Mouse (Mus musculus): ENCODE results near the gene Kif15. TPM values are rescaled to one million over a fixed set of nuclear protein-coding genes. Genes with fewer than 3 reads are reported as not detected.
A peak's percentile ranks its signal among the peaks of the same experiment; 100 is the strongest.

Kif15 gene
- polyA plus RNA-seq (2014; fragmentation: Nextera tagmentation; extraction: Ambion mirVana): 61.6 and 67.8 TPM in 2 replicates

- Histone ChIP-seq H3K9ac (ENCODE audit: low read length) (peak within 1 kb of the TSS; percentile 80), H3K27ac (ENCODE audit: low read depth, low read length) (peak within 1 kb of the TSS; percentile 68)
Measured at GRCm38 (mm10) chr9:122950643-122951475, at the start of gene Kif15, which contains the start of gene 1110059G10Rik. TSS of gene Kif15 (plus strand) at chr9:122951046. TSS of gene 1110059G10Rik (minus strand) at chr9:122951000.

GRCm38 (mm10) chr9:122901047-122901446, 49.8 kb upstream of the Kif15 start:
- WGBS: 90% methylated on average over 2 of the region's 2 CpGs
- H3K27ac ChIP-seq (ENCODE audit: low read depth, low read length): no peak overlapping the region

More at GRCm38 (mm10) chr9:122950643-122951475, at the start of gene Kif15, which contains the start of gene 1110059G10Rik:
- DNase-seq (ENCODE audit: low spot score, missing footprints) (peak; percentile 100), ATAC-seq (ENCODE audit: low FRiP score) (peak; percentile 98)
- Histone ChIP-seq H3K27me3 (ENCODE audit: control insufficient read depth, insufficient read depth, low read length) (no peaks in the 10 kb centered on the region), H3K4me3 (ENCODE audit: low read depth, low read length) (peak within 1 kb of the TSS; percentile 90), H3K9me3 (ENCODE audit: control insufficient read depth, low read length) (no peaks in the 10 kb centered on the region), H3K36me3 (ENCODE audit: control insufficient read depth, insufficient read depth, low read length) (peaks cover 3% of the 10 kb centered on the region; the same call in 1 of the 2 replicates), H3K4me1 (ENCODE audit: control insufficient read depth, insufficient read depth, low read length) (peaks cover 9% of the 10 kb centered on the region), H3K4me2 (peak within 1 kb of the TSS; percentile 58)
- WGBS: under 1% methylated on average over 64 of the region's 64 CpGs

GRCm38 (mm10) chr9:122902717-122903535, 47.9 kb upstream of the Kif15 start:
- peak overlapping the region; percentile 56 for H3K4me2 ChIP-seq
- no peaks in the 10 kb centered on the region for H3K27me3 ChIP-seq (ENCODE audit: control insufficient read depth, insufficient read depth, low read length)
- no peaks in the 10 kb centered on the region for H3K9me3 ChIP-seq (ENCODE audit: control insufficient read depth, low read length)
- peaks cover 4% of the 10 kb centered on the region; the same call in 1 of the 2 replicates for H3K4me1 ChIP-seq (ENCODE audit: control insufficient read depth, insufficient read depth, low read length)
- no peaks in the 10 kb centered on the region for H3K36me3 ChIP-seq (ENCODE audit: control insufficient read depth, insufficient read depth, low read length)
- peak; percentile 99 for ATAC-seq (ENCODE audit: low FRiP score)
- H3K4me3 ChIP-seq (ENCODE audit: low read depth, low read length): peak overlapping the region; percentile 50
- peak; percentile 98 for DNase-seq (ENCODE audit: low spot score, missing footprints)
- peak overlapping the region; percentile 86 for H3K9ac ChIP-seq (ENCODE audit: low read length)
- H3K27ac ChIP-seq (ENCODE audit: low read depth, low read length): no peak overlapping the region; the same call in 1 of the 2 replicates
- 14% methylated on average over 32 of the region's 32 CpGs for WGBS

More at GRCm38 (mm10) chr9:122901047-122901446, 49.8 kb upstream of the Kif15 start:
- Histone ChIP-seq H3K4me2 (no peak overlapping the region), H3K4me3 (ENCODE audit: low read depth, low read length) (no peak overlapping the region), H3K9me3 (ENCODE audit: control insufficient read depth, low read length) (peaks cover under 1% of the 10 kb centered on the region; the same call in 1 of the 2 replicates), H3K27me3 (ENCODE audit: control insufficient read depth, insufficient read depth, low read length) (no peaks in the 10 kb centered on the region), H3K36me3 (ENCODE audit: control insufficient read depth, insufficient read depth, low read length) (no peaks in the 10 kb centered on the region), H3K4me1 (ENCODE audit: control insufficient read depth, insufficient read depth, low read length) (peaks cover 4% of the 10 kb centered on the region; the same call in 1 of the 2 replicates), H3K9ac (ENCODE audit: low read length) (no peak overlapping the region)
- ATAC-seq (ENCODE audit: low FRiP score): no peak
- DNase-seq (ENCODE audit: low spot score, missing footprints): no peak

GRCm38 (mm10) chr9:122922436-122922835, 28.4 kb upstream of the Kif15 start:
- no peak overlapping the region for H3K27ac ChIP-seq (ENCODE audit: low read depth, low read length)
- DNase-seq (ENCODE audit: low spot score, missing footprints) (peak; percentile 87), ATAC-seq (ENCODE audit: low FRiP score) (peak; percentile 68)
- no peaks in the 10 kb centered on the region for H3K9me3 ChIP-seq (ENCODE audit: control insufficient read depth, low read length)
- no peaks in the 10 kb centered on the region for H3K27me3 ChIP-seq (ENCODE audit: control insufficient read depth, insufficient read depth, low read length)
- 19% methylated on average over 3 of the region's 3 CpGs for WGBS
- H3K4me1 ChIP-seq (ENCODE audit: control insufficient read depth, insufficient read depth, low read length): peaks cover 4% of the 10 kb centered on the region; the same call in 1 of the 2 replicates
- peaks cover 17% of the 10 kb centered on the region for H3K36me3 ChIP-seq (ENCODE audit: control insufficient read depth, insufficient read depth, low read length)
- H3K4me3 ChIP-seq (ENCODE audit: low read depth, low read length): peak overlapping the region; percentile 80
- H3K4me2 ChIP-seq: peak overlapping the region; percentile 60; the same call in 1 of the 2 replicates
- H3K9ac ChIP-seq (ENCODE audit: low read length): peak overlapping the region; percentile 98; the same call in 1 of the 2 replicates

- Histone ChIP-seq H3K9ac (ENCODE audit: low read length) (peak within 1 kb of the TSS; percentile 98), H3K4me1 (ENCODE audit: control insufficient read depth, insufficient read depth, low read length) (peaks cover 4% of the 10 kb centered on the region; the same call in 1 of the 2 replicates), H3K27me3 (ENCODE audit: control insufficient read depth, insufficient read depth, low read length) (no peaks in the 10 kb centered on the region), H3K4me3 (ENCODE audit: low read depth, low read length) (peak within 1 kb of the TSS; percentile 80), H3K27ac (ENCODE audit: low read depth, low read length) (peak within 1 kb of the TSS; percentile 71; the same call in 1 of the 2 replicates), H3K9me3 (ENCODE audit: control insufficient read depth, low read length) (no peaks in the 10 kb centered on the region), H3K4me2 (peak within 1 kb of the TSS; percentile 60), H3K36me3 (ENCODE audit: control insufficient read depth, insufficient read depth, low read length) (peaks cover 22% of the 10 kb centered on the region)
- ATAC-seq (ENCODE audit: low FRiP score): peak; percentile 100
- peak; percentile 98 for DNase-seq (ENCODE audit: low spot score, missing footprints)
- under 1% methylated on average over 41 of the region's 43 CpGs for WGBS
Measured at GRCm38 (mm10) chr9:122922936-122923381, 27.9 kb upstream of the Kif15 start, which contains the start of gene Zfp105. TSS of gene Zfp105 (plus strand) at chr9:122923072.

- no peak overlapping the region for H3K4me3 ChIP-seq (ENCODE audit: low read depth, low read length)
- no peaks in the 10 kb centered on the region for H3K27me3 ChIP-seq (ENCODE audit: control insufficient read depth, insufficient read depth, low read length)
- H3K27ac ChIP-seq (ENCODE audit: low read depth, low read length): no peak overlapping the region
- ATAC-seq (ENCODE audit: low FRiP score) (no peak), DNase-seq (ENCODE audit: low spot score, missing footprints) (no peak)
- no peak overlapping the region for H3K4me2 ChIP-seq
- no peaks in the 10 kb centered on the region; the same call in 1 of the 2 replicates for H3K4me1 ChIP-seq (ENCODE audit: control insufficient read depth, insufficient read depth, low read length)
- 97% methylated on average over 3 of the region's 3 CpGs for WGBS
- peaks cover 58% of the 10 kb centered on the region for H3K36me3 ChIP-seq (ENCODE audit: control insufficient read depth, insufficient read depth, low read length)
- H3K9ac ChIP-seq (ENCODE audit: low read length): no peak overlapping the region
- H3K9me3 ChIP-seq (ENCODE audit: control insufficient read depth, low read length): no peaks in the 10 kb centered on the region
Measured at GRCm38 (mm10) chr9:122928915-122929314, 21.9 kb upstream of the Kif15 start.

- H3K9me3 ChIP-seq (ENCODE audit: control insufficient read depth, low read length): no peaks in the 10 kb centered on the region
- ATAC-seq (ENCODE audit: low FRiP score) (no peak), DNase-seq (ENCODE audit: low spot score, missing footprints) (no peak)
- H3K4me3 ChIP-seq (ENCODE audit: low read depth, low read length): no peak overlapping the region
- 96% methylated on average over 10 of the region's 10 CpGs for WGBS
- H3K9ac ChIP-seq (ENCODE audit: low read length): no peak overlapping the region
- no peak overlapping the region for H3K27ac ChIP-seq (ENCODE audit: low read depth, low read length)
- no peaks in the 10 kb centered on the region for H3K4me1 ChIP-seq (ENCODE audit: control insufficient read depth, insufficient read depth, low read length)
- no peak overlapping the region for H3K4me2 ChIP-seq
- no peaks in the 10 kb centered on the region for H3K27me3 ChIP-seq (ENCODE audit: control insufficient read depth, insufficient read depth, low read length)
- H3K36me3 ChIP-seq (ENCODE audit: control insufficient read depth, insufficient read depth, low read length): peaks cover 7% of the 10 kb centered on the region; the same call in 1 of the 2 replicates
Measured at GRCm38 (mm10) chr9:122998406-122999192, 47.8 kb downstream of the Kif15 start.

- Histone ChIP-seq H3K36me3 (ENCODE audit: control insufficient read depth, insufficient read depth, low read length) (peaks cover 11% of the 10 kb centered on the region), H3K4me2 (no peak overlapping the region), H3K9me3 (ENCODE audit: control insufficient read depth, low read length) (no peaks in the 10 kb centered on the region), H3K9ac (ENCODE audit: low read length) (no peak overlapping the region), H3K27ac (ENCODE audit: low read depth, low read length) (no peak overlapping the region), H3K4me1 (ENCODE audit: control insufficient read depth, insufficient read depth, low read length) (no peaks in the 10 kb centered on the region), H3K4me3 (ENCODE audit: low read depth, low read length) (no peak overlapping the region), H3K27me3 (ENCODE audit: control insufficient read depth, insufficient read depth, low read length) (no peaks in the 10 kb centered on the region)
- ATAC-seq (ENCODE audit: low FRiP score) (no peak), DNase-seq (ENCODE audit: low spot score, missing footprints) (no peak)
- 93% methylated on average over 4 of the region's 4 CpGs for WGBS
Measured at GRCm38 (mm10) chr9:122999193-122999586, 48.3 kb downstream of the Kif15 start.

All from midbrain, embryonic 11.5 days (tissue).